11 mouse cellular contexts compared by ENCODE assay signal in the genomic region with DNA sequence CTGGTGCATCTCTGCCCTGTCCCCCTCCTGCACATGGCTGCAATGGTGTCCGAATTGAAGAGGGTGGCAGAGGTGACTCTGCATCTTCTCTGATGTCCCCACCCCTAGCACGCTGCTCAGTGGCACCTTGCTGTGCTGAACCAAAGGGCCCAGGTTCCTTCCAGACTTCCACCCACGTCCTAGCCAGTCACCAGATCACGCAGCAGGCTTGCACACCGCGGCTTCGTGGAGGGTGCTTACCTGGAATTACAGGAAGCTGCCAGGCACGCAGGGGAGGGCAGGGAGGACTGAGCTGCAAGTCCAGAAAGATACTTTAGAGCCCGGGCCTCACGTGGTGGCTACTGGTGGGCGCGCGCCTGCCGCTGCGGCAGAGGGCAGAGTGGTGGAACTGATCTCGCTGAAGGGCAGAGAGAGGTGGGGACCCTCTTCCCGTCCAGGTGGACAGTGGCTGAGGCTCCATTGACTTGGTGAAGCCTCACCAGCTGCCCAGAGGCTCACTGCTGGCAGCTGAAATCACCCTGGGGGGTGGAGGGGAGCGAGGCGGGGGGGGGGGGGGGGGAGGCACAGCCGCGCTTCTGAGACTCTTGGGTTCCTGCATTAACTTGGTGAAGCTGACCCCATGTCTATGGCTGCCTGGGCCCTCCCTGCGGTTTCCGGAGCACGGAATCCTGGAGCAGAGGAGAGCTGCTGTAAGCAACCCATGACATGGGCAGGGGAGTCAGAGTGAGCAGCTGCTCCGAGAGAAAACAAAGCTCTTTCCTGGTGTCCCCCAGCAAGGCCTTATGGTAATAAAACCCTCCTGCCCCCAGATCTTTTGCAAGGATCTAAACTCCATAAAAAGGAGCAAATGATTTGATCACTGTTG. TPM values are rescaled to one million over a fixed set of nuclear protein-coding genes. Genes with fewer than 3 reads are reported as not detected.
DNase-seq lines count a peak whose midpoint lies in the region; ATAC-seq and TF ChIP-seq lines count a peak whose summit lies in the region.
"Had no signal": no experiment of that assay in that cellular context is flagged by ENCODE, and none has a peak within 500 bp of the region (broad histone marks: within the 10 kb centered on the region; RNA-seq: fewer than 3 reads in every experiment).

No protein-coding gene starts in this region.

- peaks cover 24% of the 10 kb centered on the region for H3K27me3 ChIP-seq in heart, embryonic 14.5 days (ENCODE audit: control insufficient read depth, insufficient read depth, low read length)
- no peaks in the 10 kb centered on the region for H3K27me3 ChIP-seq in testis, adult 2 months (ENCODE audit: control insufficient read depth, insufficient read depth, low read length)
- peaks cover 25% of the 10 kb centered on the region for H3K27me3 ChIP-seq in limb, embryonic 13.5 days
- no peaks in the 10 kb centered on the region; the same call in 1 of the 2 replicates for H3K27me3 ChIP-seq in stomach, embryonic 16.5 days (ENCODE audit: control insufficient read depth, insufficient read depth, low read length)

- no peak overlapping the region for H3K27ac ChIP-seq in heart, embryonic 14.5 days (replicated peaks in 1 of 2; ENCODE audit: control insufficient read depth in 1 of 2, insufficient read depth in 1 of 2, low read depth in 2 of 2, low read length in 2 of 2)
- no peak overlapping the region for H3K27ac ChIP-seq in testis, adult 2 months (ENCODE audit: control insufficient read depth, insufficient read depth, low read depth, low read length)
- H3K27ac ChIP-seq in limb, embryonic 13.5 days = no peak overlapping the region
- no peak overlapping the region for H3K27ac ChIP-seq in stomach, embryonic 16.5 days (ENCODE audit: low read length)

- no peaks in the 10 kb centered on the region for H3K36me3 ChIP-seq in heart, embryonic 14.5 days (ENCODE audit: control insufficient read depth, insufficient read depth, low read length)
- H3K36me3 ChIP-seq in testis, adult 2 months (ENCODE audit: control insufficient read depth, insufficient read depth, low read length) = no peaks in the 10 kb centered on the region
- no peaks in the 10 kb centered on the region for H3K36me3 ChIP-seq in limb, embryonic 13.5 days
- H3K36me3 ChIP-seq in stomach, embryonic 16.5 days (ENCODE audit: control insufficient read depth, insufficient read depth, low read length) = no peaks in the 10 kb centered on the region

- TF ChIP-seq POLR2A in testis, adult 2 months (IDR thresholded peaks at IDR 0.05; ENCODE audit: control insufficient read depth, low read depth, low read length) = no peak

- H3K4me1 ChIP-seq in heart, embryonic 14.5 days (ENCODE audit: control insufficient read depth in 2 of 2, insufficient read depth in 2 of 2, low read length in 2 of 2) = no peaks in the 10 kb centered on the region; a peak in 1 of 4 replicates
- peaks cover 3% of the 10 kb centered on the region for H3K4me1 ChIP-seq in testis, adult 2 months (ENCODE audit: control insufficient read depth, insufficient read depth, low read length)
- peaks cover 32% of the 10 kb centered on the region for H3K4me1 ChIP-seq in limb, embryonic 13.5 days
- H3K4me1 ChIP-seq in stomach, embryonic 16.5 days (ENCODE audit: control insufficient read depth, insufficient read depth, low read length) = peaks cover 4% of the 10 kb centered on the region; the same call in 1 of the 2 replicates

- no peak overlapping the region for H3K4me3 ChIP-seq in heart, embryonic 14.5 days (ENCODE audit: control insufficient read depth in 1 of 2, insufficient read depth in 1 of 2, low read depth in 1 of 2, low read length in 2 of 2)
- H3K4me3 ChIP-seq in testis, adult 2 months (ENCODE audit: control insufficient read depth, low read depth, low read length) = peak overlapping the region; percentile 8
- H3K4me3 ChIP-seq in limb, embryonic 13.5 days = no peak overlapping the region
- H3K4me3 ChIP-seq in stomach, embryonic 16.5 days (replicated peaks; ENCODE audit: low read length) = no peak overlapping the region

- DNase-seq in heart, postnatal 36 days = no peak
- DNase-seq in testis, postnatal 10 days (ENCODE audit: low spot score) = no peak
- DNase-seq in left cerebral cortex, postnatal 25 days (ENCODE audit: low spot score in 2 of 2) = no peak
- no peak for DNase-seq in frontal cortex, postnatal 14 days (ENCODE audit: low spot score in 2 of 2)
- DNase-seq: thymus, postnatal 36 days had no signal

- no peak for ATAC-seq in heart, embryonic 14.5 days (ENCODE audit: insufficient number of reproducible peaks, insufficient read depth, low FRiP score, low read depth)
- 0 out of 2 replicates have a peak, but pooled peaks have one; percentile 38 for ATAC-seq in limb, embryonic 13.5 days (ENCODE audit: low FRiP score, low read depth)
- 0 out of 2 replicates have a peak, but pooled peaks have one; percentile 15 for ATAC-seq in stomach, embryonic 16.5 days (ENCODE audit: insufficient read depth, low FRiP score)

- peak overlapping the region; percentile 54 for H3K4me2 ChIP-seq in heart, embryonic 14.5 days (ENCODE audit: low read length)
- H3K4me2 ChIP-seq in limb, embryonic 13.5 days (replicated peaks) = peak overlapping the region; percentile 51
- no peak overlapping the region for H3K4me2 ChIP-seq in stomach, embryonic 16.5 days (ENCODE audit: low read depth, low read length)

- intact Hi-C loops in heart, postnatal 36 days (cut with DNase I) = no loop called here
- intact Hi-C loops in left cerebral cortex, postnatal 25 days (cut with DNase I) = no loop called here

- WGBS in heart, embryonic 14.5 days = 6% methylated on average over 22 of the region's 25 CpGs
- WGBS in limb, embryonic 13.5 days = 7% methylated on average over 21 of the region's 25 CpGs
- 13% methylated on average over 25 of the region's 25 CpGs for WGBS in stomach, embryonic 16.5 days

- no peak for TF ChIP-seq CTCF in testis, adult 2 months (IDR thresholded peaks at IDR 0.05; ENCODE audit: control insufficient read depth, insufficient read depth, insufficient replicate concordance, low read depth, low read length)

- no peak overlapping the region; the same call in 1 of the 2 replicates for H3K9ac ChIP-seq in heart, embryonic 14.5 days (ENCODE audit: low read length)
- H3K9ac ChIP-seq in limb, embryonic 13.5 days = no peak overlapping the region
- no peak overlapping the region for H3K9ac ChIP-seq in stomach, embryonic 16.5 days (ENCODE audit: low read length)

- no peaks in the 10 kb centered on the region for H3K9me3 ChIP-seq in heart, embryonic 14.5 days (ENCODE audit: control insufficient read depth, low read length)
- H3K9me3 ChIP-seq in limb, embryonic 13.5 days = no peaks in the 10 kb centered on the region
- H3K9me3 ChIP-seq in stomach, embryonic 16.5 days (replicated peaks; ENCODE audit: control insufficient read depth, low read length) = no peaks in the 10 kb centered on the region

RNA-seq across cellular contexts. Expression of gene Tulp1, which starts 26.8 kb away (rescaled TPM):
- 3.3 and 3.4 TPM in 2 replicates for polyA plus RNA-seq in heart, embryonic 14.5 days (2014; fragmentation: Nextera tagmentation; extraction: Ambion mirVana)
- not detected for total RNA-seq in heart, postnatal 36 days (2021)
- 0.12 and 0.36 TPM in 2 replicates for polyA plus RNA-seq in testis, adult 2 months (2012; rRNA removed)
- polyA plus RNA-seq in limb, embryonic 13.5 days (2015; fragmentation: Nextera tagmentation; extraction: Ambion mirVana) = 7.1 and 7.5 TPM in 2 replicates
- 4.6 and 5.4 TPM in 2 replicates for polyA plus RNA-seq in stomach, embryonic 16.5 days (2015; fragmentation: Nextera tagmentation; extraction: Ambion mirVana)
- total RNA-seq in left cerebral cortex, postnatal 25 days (2021) = not detected
- total RNA-seq: layer of hippocampus, postnatal 25 days; neutrophil, adult 5-6 weeks had no signal

RNA-seq across cellular contexts. Expression of gene Tead3, which starts 41.2 kb away (rescaled TPM):
- 5.4 and 7.2 TPM in 2 replicates for polyA plus RNA-seq in heart, embryonic 14.5 days (2014; fragmentation: Nextera tagmentation; extraction: Ambion mirVana)
- total RNA-seq in heart, postnatal 36 days (2021) = 10 to 100 TPM; 12.9 to 16.6 TPM
- polyA plus RNA-seq in testis, adult 2 months (2012; rRNA removed) = 3.2 and 4.3 TPM in 2 replicates
- 14.9 and 15.4 TPM in 2 replicates for polyA plus RNA-seq in limb, embryonic 13.5 days (2015; fragmentation: Nextera tagmentation; extraction: Ambion mirVana)
- polyA plus RNA-seq in stomach, embryonic 16.5 days (2015; fragmentation: Nextera tagmentation; extraction: Ambion mirVana) = 11.8 and 12.3 TPM in 2 replicates
- total RNA-seq in left cerebral cortex, postnatal 25 days (2021) = 1 to 10 TPM; 2.2 to 3.1 TPM
- total RNA-seq: neutrophil, adult 5-6 weeks had no signal
